Mouse (Mus musculus): ENCODE results near the gene Napa.

Gene Napa

GRCm38 (mm10) chr7:16099901-16100300 is 1.6 kb downstream of the Napa start:
- no peak for DNase-seq (ENCODE audit: low spot score)

GRCm38 (mm10) chr7:16101081-16101480 is 2.8 kb downstream of the Napa start:
- DNase-seq (ENCODE audit: low spot score) = no peak

- DNase-seq (ENCODE audit: low spot score) = no peak
Observed at GRCm38 (mm10) chr7:16101726-16102475, 3.6 kb downstream of the Napa start.

- no peak for DNase-seq (ENCODE audit: low spot score)
Observed at GRCm38 (mm10) chr7:16102686-16103226, 4.5 kb downstream of the Napa start.

GRCm38 (mm10) chr7:16103760-16104159 is 5.5 kb downstream of the Napa start:
- DNase-seq (ENCODE audit: low spot score) = peak; percentile 81

GRCm38 (mm10) chr7:16104611-16105388 is 6.5 kb downstream of the Napa start:
- DNase-seq (ENCODE audit: low spot score) = no peak

- DNase-seq (ENCODE audit: low spot score) = peak; percentile 44
Observed at GRCm38 (mm10) chr7:16108886-16109542, 10.8 kb downstream of the Napa start.

GRCm38 (mm10) chr7:16110158-16110557 is 11.9 kb downstream of the Napa start:
- peak; percentile 43 for DNase-seq (ENCODE audit: low spot score)

- peak; percentile 14 for DNase-seq (ENCODE audit: low spot score)
Observed at GRCm38 (mm10) chr7:16111284-16112090, 13.2 kb downstream of the Napa start.

GRCm38 (mm10) chr7:16116418-16116817 is 18.2 kb downstream of the Napa start:
- no peak for DNase-seq (ENCODE audit: low spot score)

- no peak for DNase-seq (ENCODE audit: low spot score)
Observed at GRCm38 (mm10) chr7:16117100-16117499, 18.8 kb downstream of the Napa start.

GRCm38 (mm10) chr7:16119569-16120261 is 21.5 kb downstream of the Napa start, which contains the start of gene Kptn:
Gene Kptn, plus strand, starts transcription at chr7:16119895.
- peak; percentile 92 for DNase-seq (ENCODE audit: low spot score)

GRCm38 (mm10) chr7:16120262-16120600 is 22.0 kb downstream of the Napa start:
- no peak for DNase-seq (ENCODE audit: low spot score)

- no peak for DNase-seq (ENCODE audit: low spot score)
Observed at GRCm38 (mm10) chr7:16125829-16126228, 27.6 kb downstream of the Napa start.

- no peak for DNase-seq (ENCODE audit: low spot score)
Observed at GRCm38 (mm10) chr7:16128344-16128743, 30.1 kb downstream of the Napa start.

GRCm38 (mm10) chr7:16128899-16129298 is 30.6 kb downstream of the Napa start:
- no peak for DNase-seq (ENCODE audit: low spot score)

- peak; percentile 91 for DNase-seq (ENCODE audit: low spot score)
Observed at GRCm38 (mm10) chr7:16129421-16129845, 31.2 kb downstream of the Napa start, which contains the start of gene Slc8a2. Gene Slc8a2, plus strand, starts transcription at chr7:16129826.

GRCm38 (mm10) chr7:16129846-16130691 is 31.8 kb downstream of the Napa start:
- peak; percentile 54 for DNase-seq (ENCODE audit: low spot score)

GRCm38 (mm10) chr7:16130956-16131634 is 32.8 kb downstream of the Napa start:
- no peak for DNase-seq (ENCODE audit: low spot score)
